Mouse (Mus musculus): ENCODE data around the gene Gdpd3. TPM values are rescaled to one million over a fixed set of nuclear protein-coding genes. Genes with fewer than 3 reads are reported as not detected.
"Not testable (repeated sequence)": the region's sequence is repeated elsewhere in the genome, so short reads cannot be mapped to it uniquely, and the experiment has no call there.

Gene Gdpd3
- total RNA-seq (2022) = under 1 TPM in 1 of 4 experiments, not detected in 3; 0.88 TPM

DNA sequence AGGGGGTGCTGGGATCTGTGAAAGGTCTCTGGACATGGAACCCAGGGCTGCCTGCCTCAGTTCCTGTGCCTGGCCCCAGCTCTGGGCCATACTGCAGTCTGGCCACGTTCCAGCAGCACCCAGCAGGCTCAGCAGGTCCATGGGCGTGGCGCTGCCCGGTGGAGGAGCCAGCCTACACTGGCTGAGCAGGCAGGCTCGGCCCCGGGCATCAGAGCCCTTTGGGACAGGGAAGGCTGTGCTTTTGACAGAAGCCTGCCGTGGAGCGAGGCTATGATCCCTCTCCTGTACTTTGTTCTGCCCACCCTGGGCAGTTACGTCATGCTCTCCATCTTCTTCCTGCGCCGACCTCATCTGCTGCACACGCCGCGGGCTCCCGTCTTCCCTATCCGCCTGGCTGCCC, at the start of gene Gdpd3:
Gene Gdpd3 (plus strand): TSS at position 134 of the 400 bp plus-strand sequence.
- DNase-seq (ENCODE audit: low spot score in 2 of 2) = no peak

DNA sequence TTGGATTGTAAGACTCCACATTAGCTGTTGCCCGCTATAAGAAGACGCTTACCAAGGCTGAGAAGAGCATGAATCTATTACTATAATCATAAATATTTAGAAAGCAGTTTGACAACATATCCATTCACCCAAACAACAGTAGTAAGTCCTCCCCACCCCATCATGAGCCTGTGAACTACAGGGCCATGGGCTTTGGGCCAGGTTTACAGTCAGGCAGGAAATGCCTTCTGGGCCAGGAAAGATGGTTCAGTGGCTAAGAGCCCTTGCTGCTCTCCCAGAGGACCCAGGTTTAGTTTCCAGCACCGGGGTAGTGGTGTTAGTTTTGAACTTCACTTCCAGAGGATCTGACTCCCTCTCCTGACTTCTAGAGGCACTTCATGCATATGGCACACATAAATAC, 48.6 kb upstream of the Gdpd3 start:
- no peak for DNase-seq (ENCODE audit: low spot score in 2 of 2)

DNA sequence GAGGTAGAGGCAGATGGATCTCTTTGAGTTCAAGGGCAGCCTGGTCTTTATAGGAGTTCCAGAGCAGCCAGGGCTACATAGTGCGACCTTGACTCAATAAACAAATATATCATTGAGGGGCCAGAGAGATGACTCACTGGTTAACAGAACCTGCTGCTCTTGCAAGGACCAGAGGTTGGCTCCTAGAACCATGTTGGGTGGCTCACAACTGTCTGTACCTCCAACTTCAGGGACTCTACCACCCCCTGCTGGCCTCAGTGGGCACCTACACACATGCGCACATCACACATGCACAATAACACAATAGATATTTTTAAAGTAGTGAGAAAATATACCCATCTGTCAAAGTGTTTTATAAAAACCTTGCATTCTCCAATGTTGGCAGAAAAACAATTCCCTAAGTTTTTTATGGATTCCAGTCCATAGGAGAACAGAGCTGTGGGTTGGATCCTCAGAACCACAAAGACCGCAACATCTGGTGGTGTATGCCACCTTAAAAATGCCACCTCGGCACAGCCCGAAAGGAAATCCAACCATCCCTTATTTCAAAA, 47.3 kb upstream of the Gdpd3 start:
- DNase-seq (ENCODE audit: low spot score in 2 of 2) = no peak

DNA sequence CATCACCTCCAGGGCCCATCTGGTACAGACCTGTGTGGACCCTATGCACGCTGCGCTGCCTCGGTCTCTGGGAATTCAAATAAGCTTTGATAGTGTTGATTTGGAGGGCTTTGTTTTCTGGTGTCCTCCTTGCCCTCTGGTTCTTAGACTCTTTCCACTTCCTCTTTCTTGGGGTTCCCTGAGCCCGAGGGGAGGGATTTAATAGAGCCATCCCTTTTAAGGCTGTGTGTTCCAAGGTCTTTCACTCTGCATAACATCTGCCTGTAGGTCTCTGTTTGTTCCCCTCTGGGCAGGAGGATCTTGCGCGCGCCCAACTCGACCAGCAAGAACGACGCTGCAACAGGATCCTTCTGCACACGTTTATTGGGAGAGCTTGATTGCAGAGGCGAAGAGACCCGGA, 44.5 kb upstream of the Gdpd3 start:
- no peak for DNase-seq (ENCODE audit: low spot score in 2 of 2)

DNA sequence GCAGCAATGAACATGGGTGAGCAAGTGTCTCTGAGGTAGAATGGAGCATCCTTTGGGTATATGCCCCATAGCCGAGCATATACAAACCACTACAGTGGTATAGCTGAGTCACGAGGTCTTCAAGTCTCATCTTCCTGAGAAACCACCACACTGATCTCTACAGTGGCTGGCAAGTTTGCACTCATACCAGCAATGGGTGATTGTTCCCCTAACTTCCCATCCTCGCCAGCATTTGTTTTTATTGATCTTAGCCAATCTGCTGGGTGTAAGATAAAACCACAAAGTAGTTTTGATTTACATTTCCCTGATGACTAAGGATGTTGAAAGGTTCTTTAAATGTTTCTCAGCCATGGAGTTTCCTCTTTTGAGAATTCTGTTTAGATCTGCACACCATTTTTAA, 41.1 kb upstream of the Gdpd3 start:
- DNase-seq (ENCODE audit: low spot score in 2 of 2) = no peak

DNA sequence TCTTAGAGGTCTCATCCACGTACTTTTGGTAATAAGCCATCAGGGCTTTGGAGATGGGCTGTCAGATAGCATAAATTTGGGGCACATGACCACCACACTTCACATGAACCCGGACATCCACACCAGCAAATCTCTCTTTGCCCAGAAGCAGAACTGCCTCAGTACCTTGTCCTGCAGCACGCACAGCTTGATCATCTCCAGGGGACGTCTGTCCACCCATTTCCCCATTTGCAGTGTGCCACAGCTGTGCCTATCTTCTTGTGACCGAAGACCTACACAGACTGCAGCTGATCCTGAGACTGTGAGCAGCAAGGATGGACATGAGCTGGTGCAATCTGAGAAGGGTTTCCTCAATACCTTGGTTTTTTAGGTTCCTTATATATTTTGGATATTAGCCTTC, 40.5 kb upstream of the Gdpd3 start:
- no peak for DNase-seq (ENCODE audit: low spot score in 2 of 2)

DNA sequence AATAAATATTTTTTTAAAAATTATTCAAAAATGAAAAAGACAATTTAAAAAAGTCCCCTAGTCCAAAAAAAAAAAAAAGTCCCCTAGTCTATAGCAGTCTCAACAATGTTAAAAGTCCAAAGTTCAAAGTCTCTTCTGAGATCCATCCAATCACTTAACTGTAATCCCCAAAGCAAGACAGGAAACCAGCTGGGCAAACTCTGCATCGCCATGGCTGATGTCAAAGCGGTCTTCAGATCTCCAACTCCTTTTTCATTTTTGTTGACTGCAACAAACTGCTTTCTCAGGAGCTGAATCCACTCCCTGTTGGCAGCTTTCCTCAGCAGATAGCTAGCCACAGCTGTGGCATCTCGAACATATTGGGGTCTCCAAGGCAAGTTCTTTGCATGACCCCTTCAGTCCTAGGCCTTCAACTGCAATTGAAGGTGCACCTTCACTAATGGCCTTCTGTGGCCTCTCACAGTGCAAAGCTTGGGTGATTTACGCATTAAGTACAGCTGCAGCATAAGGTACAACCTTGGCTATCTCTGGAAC, 35.8 kb upstream of the Gdpd3 start:
- DNase-seq (ENCODE audit: low spot score in 2 of 2) = not testable (repeated sequence)

DNA sequence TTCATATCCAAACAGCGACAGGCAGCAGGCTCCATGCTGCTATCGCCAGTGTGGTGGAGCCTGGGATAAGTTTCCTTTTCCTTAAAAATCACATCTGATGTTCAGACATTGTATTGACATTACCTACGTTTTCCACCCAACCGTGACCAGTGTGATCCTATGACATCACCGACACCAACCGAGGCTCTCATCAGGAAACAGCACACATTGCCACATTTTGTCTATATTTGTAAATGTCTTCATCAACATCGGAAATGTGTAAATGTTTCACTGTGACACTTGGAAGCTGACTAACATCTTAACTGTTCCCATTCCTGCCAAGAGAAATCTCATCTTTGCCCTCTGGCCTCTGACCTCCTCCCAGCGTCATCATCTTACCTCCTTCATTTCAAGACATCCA, 30.0 kb upstream of the Gdpd3 start:
- DNase-seq (ENCODE audit: low spot score in 2 of 2) = no peak

DNA sequence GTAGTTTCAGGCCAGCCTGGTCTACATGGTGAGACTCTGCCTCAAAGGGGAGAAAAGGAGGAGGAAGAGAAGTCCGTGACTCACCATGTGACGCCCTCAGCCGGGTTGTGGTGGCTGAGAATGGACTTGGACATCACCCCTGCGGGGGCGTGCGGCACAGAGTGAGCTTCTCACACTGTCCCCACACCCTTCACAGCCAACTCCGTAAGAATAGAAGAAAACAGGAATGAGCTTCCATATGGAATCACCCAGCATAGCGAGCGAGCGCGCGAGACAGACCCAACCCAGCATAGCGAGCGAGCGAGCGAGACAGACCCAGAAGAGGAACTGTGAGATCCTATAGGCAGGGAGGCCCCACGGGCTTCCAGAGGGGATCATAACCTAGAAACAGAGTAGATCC, 26.6 kb upstream of the Gdpd3 start:
- no peak for DNase-seq (ENCODE audit: low spot score in 2 of 2)

DNA sequence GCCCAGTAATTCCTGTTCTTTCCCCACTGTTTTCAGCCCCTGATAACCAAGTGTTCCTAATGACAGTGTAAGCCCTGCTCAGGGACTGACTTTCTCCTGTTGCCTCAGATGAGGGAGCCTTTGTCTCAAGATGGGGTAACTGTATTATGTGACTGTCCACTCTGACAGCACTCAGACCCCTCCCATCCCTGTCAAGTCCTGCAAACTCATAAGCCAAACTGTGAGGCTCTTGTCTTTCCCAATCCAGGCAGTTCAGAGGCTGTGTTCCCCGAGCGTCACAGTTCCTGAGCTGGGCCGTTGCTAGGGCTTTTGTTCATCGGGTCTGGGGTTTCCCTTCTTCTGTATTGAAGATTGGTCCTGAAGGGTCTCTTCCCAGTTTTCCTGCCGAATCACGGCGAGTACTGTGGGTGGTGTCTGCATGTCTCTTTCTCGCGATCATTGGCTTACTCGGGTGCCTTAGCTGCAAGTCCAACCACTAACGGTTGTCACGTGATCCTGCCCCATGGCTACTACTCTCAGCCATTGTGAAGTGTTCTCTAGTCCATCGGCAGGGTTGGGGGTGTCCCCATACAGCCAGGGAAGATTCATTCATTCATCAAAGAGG, 25.9 kb upstream of the Gdpd3 start:
- no peak for DNase-seq (ENCODE audit: low spot score in 2 of 2)

DNA sequence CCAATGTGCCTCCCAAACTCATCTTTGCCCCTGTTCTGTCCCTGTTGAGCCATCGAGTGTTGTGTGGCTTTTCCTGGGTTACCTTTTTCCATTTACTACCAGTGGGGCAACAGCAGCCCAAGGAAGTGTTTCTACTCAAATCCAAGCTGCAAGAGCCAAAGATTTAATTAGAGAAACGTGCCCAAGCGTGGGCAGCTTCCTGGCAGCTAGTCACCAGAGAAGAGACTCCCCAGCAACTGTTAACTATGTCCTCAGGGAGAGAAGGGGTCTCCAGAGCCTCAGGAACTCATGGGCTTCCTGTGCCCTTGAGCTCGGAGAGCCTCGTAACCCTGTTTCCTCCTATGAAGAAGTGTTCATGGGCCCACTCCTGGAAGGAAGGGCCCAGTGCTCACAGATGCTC, 25.2 kb upstream of the Gdpd3 start:
- DNase-seq (ENCODE audit: low spot score in 2 of 2) = no peak

DNA sequence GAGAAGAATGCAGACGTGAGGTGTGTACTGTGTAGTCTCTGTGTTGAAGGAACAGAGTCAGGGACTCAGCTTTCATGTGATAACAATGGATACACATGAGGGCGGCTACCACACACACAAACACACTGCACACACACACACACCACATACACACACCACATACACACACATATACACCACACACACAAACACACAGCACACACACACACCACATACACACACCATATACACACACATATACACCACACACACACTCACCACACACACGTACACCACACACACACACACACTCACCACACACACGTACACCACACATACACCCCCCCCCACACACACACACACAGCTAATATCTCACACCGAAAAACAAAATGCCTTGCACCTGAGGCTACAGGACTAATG, 24.7 kb upstream of the Gdpd3 start:
- no peak for DNase-seq (ENCODE audit: low spot score in 2 of 2)

DNA sequence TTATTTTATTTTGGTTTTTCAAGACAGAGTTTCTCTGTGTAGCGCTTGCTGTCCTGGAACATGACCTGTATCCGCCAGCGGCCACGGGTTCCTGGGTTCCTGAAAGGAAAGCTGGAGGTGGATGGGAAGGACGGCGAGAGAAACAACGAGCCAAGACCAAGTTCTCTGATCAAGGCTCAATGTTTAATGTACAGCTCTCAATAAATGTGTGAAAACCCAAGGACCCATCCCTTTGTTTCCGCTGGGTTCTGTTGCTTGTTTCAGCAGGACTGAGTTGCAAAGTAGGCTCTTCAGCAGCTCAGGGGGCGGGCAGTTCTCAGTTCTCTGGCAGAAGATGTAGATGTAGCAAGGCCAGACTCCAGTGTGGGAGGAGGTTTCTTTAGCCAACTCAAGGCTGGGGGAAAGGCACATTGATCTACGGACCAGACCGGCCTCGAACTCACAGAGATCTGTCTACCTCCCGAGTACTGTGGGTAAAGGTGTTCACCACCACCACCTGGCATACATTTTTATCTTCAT, 24.1 kb upstream of the Gdpd3 start:
- no peak for DNase-seq (ENCODE audit: low spot score in 2 of 2)

DNA sequence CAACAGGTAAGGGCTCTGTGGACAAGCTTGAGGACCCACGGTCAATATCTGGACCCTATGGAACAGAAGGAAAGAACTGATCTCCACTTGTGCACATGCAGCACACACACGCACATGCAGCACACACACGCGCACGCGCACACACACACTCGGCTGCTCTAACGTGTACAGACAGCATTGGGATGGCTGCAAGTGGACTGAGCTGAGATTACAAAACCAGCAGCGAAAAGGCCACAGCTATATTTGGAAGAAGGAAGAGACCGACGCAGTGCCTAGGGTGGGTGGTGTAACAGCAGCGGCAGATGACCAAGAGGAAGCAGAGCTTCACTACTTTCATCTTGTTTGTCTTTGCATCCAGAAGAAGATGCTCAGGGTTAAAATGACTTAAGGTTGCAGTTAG, 20.1 kb upstream of the Gdpd3 start:
- DNase-seq (ENCODE audit: low spot score in 2 of 2) = no peak

DNA sequence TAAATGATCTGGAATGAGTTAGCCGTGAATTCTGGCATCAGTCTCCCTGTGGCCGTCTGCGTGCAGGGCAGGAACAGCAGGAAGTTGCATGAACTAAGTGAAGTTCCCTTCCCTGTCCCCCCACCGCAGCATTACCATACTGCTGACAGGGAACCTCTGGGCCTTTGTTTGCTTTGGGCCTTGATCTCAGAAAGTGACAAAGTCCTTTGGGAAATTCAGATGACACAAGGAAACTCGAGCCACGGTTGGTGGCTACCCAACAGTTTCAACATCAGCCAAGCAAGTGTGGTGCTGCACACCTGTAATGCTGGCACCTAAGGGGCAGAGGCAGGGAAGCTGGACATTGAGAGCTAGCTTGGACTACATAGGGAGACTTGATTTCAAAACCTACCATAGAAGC, 19.3 kb upstream of the Gdpd3 start:
- no peak for DNase-seq (ENCODE audit: low spot score in 2 of 2)

DNA sequence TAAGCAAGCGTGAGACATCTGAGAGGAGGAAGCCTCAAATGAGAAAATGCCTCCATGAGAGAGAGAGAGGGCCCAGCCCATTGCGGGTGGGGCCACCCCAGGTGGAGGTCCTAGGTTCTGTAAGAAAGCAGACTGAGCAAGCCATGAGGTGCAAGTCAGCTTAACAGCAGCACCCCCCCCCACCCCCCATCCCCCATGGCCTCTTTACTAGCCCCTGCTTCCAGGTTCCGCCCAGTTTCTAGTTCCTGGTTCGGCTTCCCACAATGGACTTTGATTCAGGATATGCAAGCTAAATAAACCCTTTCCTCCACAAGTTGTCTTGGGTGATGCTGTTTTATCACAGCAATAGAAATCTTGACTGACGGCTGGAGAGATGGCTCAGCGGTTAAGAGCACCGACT, 17.3 kb upstream of the Gdpd3 start:
- DNase-seq (ENCODE audit: low spot score in 2 of 2) = no peak

DNA sequence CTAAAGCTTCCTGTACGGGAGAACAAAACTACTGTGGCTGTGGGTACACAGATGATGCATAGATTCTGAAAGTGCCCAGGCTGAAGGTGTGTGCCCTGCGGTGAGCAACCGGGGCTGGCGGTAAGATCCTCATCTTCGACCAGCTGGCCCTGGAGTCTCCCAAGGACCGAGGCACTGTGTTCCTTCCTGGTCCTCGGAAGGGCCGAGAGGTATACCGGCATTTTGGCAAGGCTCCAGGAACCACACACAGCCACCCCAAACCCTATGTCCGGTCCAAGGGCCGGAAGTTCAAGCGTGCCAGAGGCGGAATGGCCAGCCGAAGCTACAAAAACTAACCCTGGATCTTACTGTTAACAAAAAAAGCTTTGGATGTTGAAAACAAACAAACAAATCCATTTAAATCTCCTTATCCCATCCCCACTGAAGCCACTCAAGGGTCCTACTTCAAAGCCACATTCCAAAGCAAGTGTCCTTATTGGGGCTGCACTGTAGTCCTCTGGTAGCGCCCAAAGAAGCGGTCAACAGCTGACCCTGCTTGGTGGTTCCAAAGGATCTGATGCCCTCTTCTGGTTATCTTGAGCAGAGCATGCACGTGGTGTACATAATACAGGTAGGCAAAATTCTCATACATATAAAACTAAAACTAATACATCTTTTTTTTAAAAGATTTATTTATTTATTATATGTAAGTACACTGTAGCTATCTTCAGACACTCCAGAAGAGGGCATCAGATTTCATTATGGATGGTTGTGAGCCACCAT, 16.4 kb upstream of the Gdpd3 start:
- no peak for DNase-seq (ENCODE audit: low spot score in 2 of 2)

DNA sequence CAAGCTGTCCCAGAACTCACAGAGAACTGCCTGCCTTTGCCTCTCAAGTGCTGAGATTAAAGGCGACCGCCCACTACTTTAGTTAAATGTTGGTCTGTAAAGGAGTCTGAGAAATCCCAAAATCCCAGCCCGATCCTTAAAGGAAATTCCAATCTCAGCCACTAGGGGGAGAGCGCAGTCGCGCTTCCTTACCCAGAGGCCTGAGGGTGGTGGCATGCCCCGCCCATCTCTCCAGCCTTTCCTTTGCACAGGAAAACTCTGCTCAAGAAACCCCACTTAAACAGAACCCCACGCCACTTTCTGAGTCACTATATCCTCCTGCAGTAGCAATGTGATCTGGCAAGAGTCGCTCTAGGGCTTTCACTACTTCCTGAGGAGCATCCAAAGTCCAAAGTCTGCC, 11.3 kb upstream of the Gdpd3 start:
- DNase-seq (ENCODE audit: low spot score in 2 of 2) = peak; percentile 67 to 74

DNA sequence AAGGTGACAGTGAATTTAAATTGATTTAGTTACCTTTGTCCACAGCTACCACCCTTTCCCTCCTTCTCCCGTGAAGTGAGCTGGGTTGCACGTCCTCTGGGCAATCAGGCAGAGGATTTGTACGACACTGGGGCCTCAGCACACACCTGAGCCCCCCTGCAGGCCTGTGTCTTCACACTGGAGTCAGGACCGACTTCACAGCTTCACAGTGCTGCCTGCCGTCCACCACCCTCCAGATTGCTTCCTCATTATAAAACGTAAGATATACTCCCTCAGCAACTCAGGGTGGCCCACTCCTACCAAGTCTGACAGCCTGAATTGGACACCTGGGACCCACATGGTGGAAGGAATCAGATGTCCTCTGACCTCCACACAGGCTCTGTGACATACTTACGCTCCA, 7.6 kb upstream of the Gdpd3 start:
- no peak for DNase-seq (ENCODE audit: low spot score in 2 of 2)

DNA sequence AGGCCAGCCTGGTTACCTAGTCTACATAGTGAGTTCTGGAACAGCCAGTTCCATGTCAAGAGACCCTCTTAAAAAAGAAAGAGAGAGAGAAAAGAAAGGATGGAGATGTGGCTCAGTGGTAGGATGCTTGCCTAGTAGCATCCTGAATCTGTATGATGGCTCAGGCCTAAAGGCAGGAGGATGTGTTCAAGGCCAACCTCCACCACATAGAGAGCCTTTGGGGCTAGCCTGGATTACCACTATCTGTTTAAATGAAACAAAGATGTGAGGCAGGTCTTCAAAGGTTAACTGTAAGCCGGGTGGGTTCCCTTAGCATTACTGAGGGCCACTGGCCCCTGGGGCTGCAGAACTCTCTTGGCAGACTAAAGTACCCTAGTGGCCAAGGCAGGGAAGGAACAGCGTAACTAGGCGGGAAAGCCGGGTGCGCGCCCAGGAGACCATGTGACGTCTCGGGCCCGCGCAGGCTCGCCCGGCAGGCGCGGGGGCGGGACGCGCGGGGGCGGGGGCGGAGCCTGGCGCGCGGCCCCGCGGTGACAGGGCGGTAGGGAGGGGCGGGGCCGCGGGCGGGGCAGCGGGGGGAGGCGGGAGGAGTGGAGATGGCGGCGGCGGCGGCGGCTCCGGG, 7.0 kb upstream of the Gdpd3 start, which contains the start of gene Mapk3:
Gene Mapk3 (plus strand): TSS at position 552 of the 622 bp plus-strand sequence.
- DNase-seq (ENCODE audit: low spot score in 2 of 2) = peak; percentile 85 to 91

DNA sequence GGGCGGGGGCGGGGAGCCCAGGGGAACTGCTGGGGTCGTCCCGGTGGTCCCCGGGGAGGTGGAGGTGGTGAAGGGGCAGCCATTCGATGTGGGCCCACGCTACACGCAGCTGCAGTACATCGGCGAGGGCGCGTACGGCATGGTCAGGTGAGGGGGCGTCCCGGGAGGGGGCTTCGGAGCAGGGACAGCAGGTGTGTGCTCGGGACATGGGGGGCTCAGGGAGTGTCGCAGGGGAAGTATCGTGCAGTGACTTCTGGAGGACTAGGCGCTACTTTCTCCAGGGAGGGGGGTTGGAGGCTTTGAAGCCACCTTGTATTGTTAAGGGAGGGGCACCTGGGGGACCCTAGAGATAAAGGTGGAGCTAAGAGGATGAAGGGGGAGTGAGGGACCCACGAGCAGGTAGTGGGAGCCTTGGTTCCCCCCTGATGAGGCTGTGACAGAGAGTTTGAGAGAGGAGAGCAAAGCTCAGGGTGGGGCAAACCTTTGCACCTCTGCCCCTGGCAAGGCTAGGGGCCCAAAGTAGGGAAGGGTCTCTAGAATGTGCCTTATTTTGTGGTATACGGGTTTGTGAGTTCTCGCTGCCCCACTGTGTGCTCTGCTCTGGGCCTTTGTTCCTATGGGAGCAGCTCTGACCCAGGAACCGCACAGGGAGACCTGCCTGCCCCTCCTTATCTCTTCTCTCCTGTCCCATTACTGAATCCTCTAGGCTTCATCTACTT, 6.3 kb upstream of the Gdpd3 start:
- no peak for DNase-seq (ENCODE audit: low spot score in 2 of 2)
